Mouse (Mus musculus) heart, postnatal 4 days (tissue): Measurements from ENCODE around the gene Dr1. TPM values are rescaled to one million over a fixed set of nuclear protein-coding genes. Genes with fewer than 3 reads are reported as not detected.
"Not testable (repeated sequence)": the region's sequence is repeated elsewhere in the genome, so short reads cannot be mapped to it uniquely, and the experiment has no call there.

Experiments
- DNase-seq: peaks from one replicate; pipeline ENCODE4 v3.0.0; 2021
- total RNA-seq, 2 experiments: library from RNA; stranded (reverse); gene quantifications; 2 replicates each; pipeline ENCODE4 v1.2.3; 2021

Gene Dr1
- total RNA-seq: 10 to 100 TPM; 25.4 to 26.5 TPM

DNA sequence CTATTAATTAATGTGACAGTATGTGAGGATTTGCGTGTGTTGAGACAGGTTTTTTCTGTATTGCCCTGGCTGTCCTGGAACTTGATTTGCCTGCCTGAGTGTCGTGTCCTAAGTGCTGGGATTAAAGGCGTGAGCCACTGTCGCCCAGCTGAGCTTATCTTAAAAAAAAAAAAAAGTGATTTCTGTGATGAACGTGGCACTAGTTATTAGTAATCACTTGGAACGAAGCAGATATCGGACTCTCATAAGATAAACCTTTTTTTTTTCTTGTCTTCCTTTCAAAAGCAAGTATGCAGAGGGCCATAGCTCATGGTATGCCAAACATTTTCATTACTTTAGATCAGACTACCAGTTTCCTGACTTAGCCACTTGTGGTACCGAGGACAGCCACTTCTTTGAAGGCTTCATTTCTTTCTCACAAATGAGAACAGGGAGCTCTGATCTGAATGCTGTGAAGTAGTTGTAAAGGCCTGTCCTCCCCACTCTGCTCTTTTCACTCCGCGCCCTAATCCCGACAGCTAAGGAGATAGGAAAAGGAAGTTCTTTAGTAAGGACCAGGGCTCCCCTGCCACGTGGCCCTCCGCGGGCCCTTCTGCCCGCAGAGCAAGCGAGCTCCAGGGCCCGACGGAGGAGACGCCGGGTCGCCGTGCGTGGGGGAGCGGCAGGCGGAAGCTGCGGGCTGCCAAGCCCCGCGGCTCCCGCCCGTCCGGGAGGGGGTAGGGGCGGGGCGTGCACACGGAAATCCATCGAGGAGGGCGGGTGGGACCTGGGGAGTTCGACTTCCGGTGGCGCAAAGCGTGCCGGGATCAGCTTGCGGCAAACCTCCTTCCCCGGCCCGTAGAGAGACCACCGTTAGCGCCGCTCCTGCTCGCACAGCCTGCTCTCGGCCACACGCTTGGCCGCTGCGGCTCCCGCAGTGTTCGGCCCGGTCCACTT, at the start of gene Dr1:
Gene Dr1, plus strand, starts transcription at position 771 of the 936 bp plus-strand sequence.
- DNase-seq: peak; percentile 88

DNA sequence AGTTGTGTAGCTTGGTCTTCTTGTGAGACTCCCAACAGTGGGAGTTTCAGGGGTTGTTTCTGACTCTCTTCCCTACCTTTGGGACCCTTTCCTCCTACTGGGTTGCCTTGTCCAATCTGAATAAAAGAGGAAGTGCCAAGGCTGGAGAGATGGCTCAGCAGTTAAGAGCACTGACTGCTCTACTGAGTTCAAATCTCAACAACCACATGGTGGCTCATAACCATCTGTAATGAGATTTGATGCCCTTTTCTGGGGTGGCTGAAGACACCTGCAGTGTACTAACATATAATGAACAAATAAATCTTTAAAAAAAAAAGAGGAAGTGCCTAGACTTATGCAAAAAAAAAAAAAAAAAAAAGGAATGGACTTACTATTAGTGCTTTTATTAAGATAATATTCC, 44.6 kb upstream of the Dr1 start:
- no peak for DNase-seq

DNA sequence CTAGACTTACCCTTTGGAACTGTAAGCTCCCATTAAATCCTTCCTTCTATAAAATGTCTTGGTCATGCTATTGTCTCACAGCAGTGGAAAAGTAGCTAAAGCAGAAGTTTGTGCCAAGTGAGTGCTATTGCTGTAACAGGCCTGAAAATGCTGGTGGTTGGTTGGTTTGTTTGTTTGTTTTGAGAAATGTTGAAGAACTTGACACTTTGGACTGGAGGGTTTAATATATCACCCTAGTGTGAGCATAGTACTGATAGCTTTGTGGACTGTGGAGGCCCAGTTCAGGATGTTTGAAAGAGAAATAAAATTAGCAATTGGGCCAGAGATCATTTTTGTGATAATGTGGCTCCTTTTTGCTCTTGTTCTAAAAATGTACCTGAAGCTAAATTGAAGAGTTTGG, 42.5 kb upstream of the Dr1 start:
- DNase-seq: no peak

DNA sequence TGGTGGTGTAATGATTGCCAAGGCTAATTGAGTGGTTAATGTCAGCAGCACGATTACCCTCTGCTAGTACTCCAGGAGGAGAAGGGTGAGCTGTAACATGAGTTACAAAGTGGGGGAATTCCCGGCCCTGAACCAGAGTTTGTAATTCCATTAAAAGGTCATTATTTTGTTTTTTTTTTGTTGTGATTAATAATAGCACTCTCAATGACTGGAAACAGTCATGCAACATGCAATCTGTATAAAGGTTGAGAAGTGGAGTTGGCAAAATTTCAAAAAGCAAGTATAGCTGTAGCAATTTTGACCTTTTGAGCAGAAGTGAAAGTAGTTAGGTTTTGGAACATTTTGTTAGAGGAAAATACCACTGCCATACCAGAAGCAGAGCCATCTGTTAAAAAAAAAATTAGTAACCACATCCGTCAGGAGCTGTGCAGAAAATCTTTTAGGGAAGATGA, 22.4 kb upstream of the Dr1 start:
- DNase-seq: no peak

DNA sequence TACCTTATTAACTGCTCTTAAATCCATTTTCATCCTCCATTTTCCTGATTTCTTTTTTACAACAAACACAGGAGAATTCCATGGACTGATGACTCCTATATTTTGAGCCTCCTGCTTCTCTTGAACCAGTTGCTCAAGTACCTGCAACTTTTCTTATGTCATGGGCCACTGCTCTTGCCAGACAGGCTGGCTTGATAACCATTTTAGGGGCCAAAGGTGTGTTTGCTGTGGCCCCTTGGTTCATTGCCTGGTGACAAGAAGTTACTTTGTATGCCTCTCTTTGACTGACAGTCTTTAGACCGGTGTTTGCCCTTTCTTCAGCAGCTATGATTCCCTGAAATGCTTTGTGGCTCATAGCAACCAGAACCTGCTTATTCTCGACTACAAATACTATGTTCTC, 18.7 kb upstream of the Dr1 start:
- DNase-seq: no peak

DNA sequence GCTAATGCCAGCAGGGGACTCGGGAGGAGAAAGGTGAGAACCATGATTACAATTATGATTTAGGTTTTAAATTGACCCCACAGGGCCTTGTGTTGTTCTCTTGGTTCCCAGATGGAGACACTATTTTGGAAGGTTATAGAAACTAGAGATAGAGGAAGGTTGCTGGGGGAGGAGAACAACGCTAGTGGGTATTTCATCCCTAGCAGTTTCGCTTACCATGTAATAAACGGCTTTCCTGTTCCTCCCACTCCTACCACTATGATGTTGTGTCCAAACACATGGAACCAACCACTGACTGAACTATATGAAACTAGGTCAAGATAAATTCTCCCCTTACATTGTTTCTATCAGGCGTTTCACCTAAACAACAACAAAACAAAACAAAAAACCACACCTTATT, 13.4 kb upstream of the Dr1 start:
- DNase-seq: no peak

DNA sequence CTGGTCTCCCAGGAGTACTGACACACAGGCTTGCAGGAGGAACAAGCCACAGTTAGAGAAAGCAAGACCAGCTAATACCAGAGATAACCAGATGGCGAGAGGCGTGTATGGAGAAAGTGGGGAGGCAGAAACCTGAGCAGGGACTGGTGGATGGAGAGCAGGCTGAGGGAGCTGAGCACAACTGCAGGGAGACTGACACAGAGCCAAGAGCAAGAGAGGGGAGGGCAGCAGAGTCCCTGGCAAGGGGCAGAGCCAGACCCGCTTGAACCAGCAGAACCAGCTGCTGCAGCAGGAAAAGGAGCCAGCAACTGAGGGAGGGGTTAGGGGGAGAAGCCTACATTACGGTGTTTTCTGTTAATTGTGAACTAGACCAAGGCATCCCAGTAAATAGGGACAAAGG, 6.0 kb upstream of the Dr1 start:
- peak; percentile 16 for DNase-seq

DNA sequence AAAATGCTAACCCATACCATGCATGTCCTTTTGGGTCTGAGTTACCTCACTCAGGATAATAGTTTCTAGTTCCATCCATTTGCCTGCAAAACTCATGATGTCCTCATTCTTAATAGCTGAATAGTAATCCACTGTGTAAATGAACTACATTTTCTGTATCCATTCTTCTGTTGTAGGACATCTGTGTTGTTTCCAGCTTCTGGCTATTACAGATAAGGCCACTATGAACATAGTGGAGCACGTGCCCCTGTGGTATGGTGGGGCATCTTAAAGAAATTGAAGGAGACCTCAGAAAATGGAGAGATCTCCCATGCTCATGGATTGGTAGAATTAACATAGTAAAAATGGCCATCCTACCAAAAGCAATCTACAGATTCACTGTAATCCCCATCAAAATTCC, 4.9 kb upstream of the Dr1 start:
- not testable (repeated sequence) for DNase-seq

DNA sequence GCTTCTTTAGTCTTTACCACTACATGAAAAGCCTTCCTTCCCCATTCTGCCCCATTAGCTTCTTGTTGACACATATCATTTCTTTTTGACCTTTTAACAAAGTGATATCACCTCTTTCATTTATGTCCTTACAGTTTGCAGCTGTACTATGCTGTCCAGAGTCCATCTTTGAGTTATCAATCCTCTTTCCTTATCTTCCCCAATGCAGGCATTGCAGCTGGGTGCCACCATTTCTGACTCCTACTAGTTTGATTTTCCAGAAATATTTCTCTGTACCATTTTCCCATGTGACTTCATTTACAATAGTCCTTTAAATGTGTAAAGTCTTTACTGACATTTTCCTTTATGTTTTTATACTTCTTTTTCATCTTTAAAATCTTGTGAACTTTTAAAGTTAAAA, 1.7 kb upstream of the Dr1 start:
- DNase-seq: no peak

DNA sequence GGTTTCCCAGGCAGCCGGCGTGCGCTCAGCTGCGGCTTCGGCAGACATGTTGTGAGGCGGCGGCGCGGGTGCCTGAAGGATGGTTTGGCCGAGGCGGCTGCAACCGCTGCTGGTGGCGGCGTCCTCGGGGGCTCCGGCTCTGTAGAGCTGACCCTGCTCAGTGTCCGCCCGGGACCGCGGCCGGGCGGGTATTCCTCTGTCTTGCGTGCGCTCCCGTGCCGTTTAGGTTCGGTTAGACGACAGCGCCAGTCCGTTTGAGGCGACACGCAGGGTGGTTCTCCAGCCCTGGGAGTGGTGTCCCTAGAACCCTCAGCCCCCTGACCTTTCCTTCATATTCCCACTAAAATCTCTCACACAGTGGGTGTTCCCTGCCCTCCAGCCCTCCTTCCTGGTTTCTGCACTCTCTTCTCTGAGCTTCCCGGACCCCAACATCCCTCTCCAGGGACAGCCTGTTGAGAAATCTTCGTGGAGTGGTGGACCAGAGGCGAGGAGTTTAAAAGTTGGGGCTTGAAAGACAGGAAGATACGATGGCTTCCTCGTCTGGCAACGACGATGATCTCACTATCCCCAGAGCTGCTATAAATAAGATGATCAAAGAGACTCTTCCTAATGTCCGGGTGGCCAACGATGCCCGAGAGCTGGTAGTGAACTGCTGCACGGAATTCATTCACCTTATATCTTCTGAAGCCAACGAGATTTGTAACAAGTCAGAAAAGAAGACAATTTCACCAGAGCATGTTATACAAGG, 540 bp downstream of the Dr1 start:
- peak; percentile 14 for DNase-seq

DNA sequence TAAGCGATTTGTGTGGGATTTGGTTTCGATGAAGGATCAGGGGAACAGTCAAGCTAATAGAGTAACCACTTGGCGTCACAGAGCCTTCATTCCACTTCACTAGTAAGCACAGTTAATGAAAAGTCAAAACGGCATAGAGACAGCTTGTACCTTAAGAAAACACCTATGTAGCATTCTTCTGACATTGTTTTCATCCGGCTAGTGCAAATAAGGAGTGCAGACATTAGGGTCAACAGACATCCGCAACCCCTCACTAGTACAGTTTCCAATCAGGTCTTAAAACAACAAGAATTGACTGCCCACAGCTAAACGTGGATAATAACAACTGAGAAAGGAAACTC, 1.1 kb downstream of the Dr1 start:
- DNase-seq: no peak

DNA sequence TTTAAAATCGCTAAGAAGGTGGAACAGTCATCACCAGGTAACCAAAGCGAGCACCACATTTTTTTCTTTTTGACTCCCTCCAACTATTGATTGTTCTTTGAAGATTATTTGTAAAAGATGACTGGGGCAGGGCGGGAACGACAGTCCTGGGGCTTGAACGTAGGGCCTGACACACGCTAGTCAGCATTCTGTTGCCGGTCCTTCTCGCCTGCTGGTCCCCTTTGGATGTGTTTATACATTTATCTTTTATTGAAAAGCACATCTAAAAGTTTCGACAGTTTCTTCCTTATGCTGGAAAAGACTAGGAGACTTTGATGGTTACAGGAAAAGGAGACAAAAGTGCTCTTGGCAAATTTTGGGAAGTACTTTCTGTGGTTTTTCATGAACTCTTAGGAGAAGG, 1.7 kb downstream of the Dr1 start:
- DNase-seq: no peak

DNA sequence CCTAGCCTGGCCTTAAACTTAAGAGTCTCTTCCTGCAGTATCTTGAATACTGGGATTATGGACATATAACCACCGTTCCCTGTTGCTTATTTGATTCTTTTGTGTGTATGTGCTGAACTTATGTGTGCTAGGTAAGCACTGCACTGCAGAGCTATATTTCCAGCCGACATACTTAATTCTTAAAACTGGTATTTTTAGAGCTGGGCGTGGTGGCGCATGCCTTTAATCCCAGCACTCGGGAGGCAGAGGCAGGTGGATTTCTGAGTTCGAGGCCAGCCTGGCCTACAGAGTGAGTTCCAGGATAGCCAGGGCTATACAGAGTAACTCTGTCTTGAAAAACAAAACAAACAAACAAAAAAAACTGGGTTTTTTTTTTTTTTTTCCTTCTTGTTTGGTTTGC, 2.6 kb downstream of the Dr1 start:
- DNase-seq: not testable (repeated sequence)

DNA sequence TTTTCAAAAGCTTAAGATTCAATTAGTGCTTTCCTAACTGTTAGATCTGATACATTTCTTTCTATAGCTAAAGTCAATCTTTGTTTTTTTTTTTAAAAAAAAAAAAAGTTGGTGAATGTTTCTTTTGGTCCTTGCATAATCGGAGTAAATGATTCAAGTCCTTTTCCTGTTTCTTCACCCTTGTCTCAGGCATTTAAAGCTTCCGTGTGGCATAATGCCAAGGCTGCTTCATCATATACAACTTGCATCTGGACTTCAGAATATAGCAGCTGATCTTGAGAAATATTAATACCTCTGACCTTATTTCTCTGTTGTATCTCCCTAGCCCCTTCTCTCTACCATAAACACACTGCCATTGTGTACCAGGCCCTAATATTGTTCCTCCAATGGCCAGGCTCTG, 18.3 kb downstream of the Dr1 start:
- no peak for DNase-seq

DNA sequence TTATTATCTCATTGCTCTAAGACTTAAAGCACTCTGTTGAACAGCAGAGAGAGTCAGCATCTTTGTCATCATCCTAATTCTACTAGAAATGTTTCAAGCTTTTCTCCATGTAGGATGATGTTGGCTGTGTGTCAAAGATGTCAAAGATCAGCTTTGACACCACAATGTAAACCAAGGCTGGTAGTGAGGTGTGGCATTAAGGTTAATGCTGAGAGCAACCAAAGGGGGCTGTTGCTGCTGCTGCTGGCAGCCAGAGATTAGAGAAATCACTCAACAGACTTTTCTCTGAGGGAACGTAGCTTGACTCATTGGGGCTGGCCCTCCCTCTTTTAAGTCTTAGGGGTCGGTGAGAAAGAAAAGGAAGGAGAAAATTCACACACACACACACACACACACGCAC, 32.9 kb downstream of the Dr1 start:
- no peak for DNase-seq

DNA sequence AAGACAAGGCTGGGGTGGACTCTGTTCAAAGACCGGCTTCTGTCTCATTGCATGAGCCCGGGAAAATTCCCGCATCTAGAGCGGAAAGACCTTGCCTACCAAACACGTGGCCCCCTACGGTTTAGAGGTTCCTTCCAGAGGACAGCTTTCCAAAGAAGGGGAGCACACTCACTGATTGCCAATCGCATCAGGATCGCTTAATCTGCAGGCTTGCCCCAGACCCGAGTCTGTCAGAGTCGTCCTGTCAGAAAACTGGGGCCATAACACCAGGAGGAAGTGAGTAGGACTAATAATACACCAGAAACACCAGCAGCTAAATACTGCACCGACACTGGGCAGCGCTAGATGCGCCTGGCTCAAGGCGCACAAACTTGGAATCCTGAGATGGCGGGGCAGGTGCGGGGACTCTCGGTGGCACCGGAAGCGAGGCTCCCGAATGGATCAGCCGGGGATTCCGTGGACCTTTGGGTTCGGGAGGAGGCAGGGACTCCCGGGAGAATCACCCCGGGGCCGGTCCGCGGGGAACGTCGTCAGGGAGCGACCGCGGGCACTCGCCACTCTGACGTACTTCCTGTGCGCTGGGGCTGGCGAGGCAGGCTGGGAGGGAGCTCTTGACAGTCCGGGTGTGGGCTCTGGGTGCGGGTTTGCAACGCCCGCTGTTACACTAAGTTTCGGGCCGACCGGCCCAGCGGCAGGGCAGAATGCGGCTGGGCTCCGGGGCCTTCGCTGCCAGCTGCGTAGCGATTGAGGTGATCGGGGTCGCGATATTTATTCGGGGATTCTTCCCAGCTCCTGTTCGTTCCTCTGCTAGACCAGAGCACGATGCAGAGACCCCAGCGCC, 43.7 kb downstream of the Dr1 start, which contains the start of gene Pigg:
Gene Pigg, plus strand, starts transcription at position 386 of the 841 bp plus-strand sequence.
- DNase-seq: peak; percentile 93

DNA sequence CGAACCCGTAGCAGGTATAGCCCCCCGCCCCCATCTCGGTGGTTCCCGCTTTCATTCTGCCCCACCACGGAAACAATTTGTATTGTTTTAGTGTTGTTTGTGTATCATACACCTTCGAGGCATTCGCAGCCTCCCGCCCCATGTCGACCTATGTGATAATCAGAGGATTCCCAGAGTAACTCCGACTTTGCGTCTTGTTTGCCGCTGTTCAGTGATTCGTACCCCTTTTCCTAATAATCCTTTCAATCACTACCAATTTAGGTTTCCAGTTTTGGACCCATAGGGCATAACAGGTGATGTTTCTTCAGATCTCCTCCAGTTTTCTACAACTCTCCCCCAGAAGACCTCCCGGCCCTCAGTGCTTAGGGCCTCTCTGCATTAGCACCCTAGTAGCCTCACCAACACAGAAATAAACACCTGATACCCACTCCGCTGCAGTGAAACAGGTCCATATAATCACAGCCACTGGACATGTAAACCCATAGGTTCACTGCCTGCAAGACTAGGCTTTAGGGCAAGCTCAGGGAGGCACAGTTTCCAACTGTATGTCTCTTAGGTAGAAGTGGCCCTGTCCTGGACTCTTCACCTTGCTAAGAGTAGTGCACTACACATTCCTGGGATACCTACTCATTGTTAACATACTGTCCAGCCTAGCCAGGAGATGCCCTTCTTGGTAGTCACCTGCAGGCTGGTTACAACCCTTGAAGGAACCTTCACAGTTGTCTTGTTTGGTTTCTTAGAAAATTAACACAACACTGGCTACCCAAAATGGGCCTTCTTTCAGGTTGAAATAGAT, 44.6 kb downstream of the Dr1 start:
- no peak for DNase-seq
